Mouse (Mus musculus) cortical plate, adult 2 months (tissue): ENCODE measurements at regions not wholly inside any gene's neighbourhood (a gene's known extent, or its start where the extent isn't known, plus 50 kb on each side); places are given as distances from the start of the nearest gene placed in this dataset.

Source experiments
- H3K27ac ChIP-seq: fragments of 200-500 bp; 2 replicates; pipeline ENCODE4 v1.5.1; 2012; ENCODE audit warnings: low read length, control low read depth, inconsistent platforms; ENCODE audit not compliant: insufficient read depth
- H3K4me1 ChIP-seq: fragments of 200-500 bp; 2 replicates; pipeline ENCODE4 v1.6.1; 2011; ENCODE audit warnings: low read length; ENCODE audit not compliant: control insufficient read depth, insufficient read depth
- H3K4me3 ChIP-seq: fragments of 200-500 bp; 2 replicates; pipeline ENCODE4 v1.5.1; 2011; ENCODE audit warnings: mild to moderate bottlenecking, low read length, control low read depth; ENCODE audit not compliant: insufficient read depth
- CTCF ChIP-seq: fragments of 200-500 bp; IDR thresholded peaks from 2 replicates; pipeline ENCODE4 v1.5.1; 2011; ENCODE audit warnings: mild to moderate bottlenecking, control low read depth, low read length; ENCODE audit not compliant: insufficient read depth; ENCODE audit errors: extremely low read depth
- POLR2A ChIP-seq: fragments of 200-500 bp; IDR thresholded peaks from 2 replicates; pipeline ENCODE4 v1.6.1; 2011; ENCODE audit warnings: mild to moderate bottlenecking, low read length, control low read depth; ENCODE audit not compliant: insufficient read depth; ENCODE audit errors: extremely low read depth

DNA sequence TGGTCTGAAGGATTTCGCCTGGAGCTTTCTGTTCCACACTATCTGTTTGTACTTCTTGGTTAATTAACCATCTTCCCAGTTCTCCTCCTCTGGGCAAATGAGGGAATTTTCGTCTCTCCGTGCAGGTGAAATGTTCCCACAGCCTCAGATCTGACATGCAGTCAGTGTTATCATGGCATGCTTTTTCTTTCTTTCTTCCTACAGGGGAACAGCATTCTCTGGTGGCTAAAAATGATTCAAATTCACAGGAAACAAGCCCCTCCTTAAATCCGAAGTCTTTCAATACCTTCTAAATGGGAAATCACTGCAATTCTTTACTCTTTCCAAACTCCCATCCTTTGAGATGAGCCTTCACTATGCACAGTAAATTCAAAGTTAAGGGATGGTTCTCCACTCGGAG lies 429.7 kb downstream of the Sox2 start:
- H3K4me1 ChIP-seq = no peaks in the 10 kb centered on the region
- H3K4me3 ChIP-seq = no peak overlapping the region
- H3K27ac ChIP-seq = no peak overlapping the region
- no peak for TF ChIP-seq POLR2A
- no peak for TF ChIP-seq CTCF

GRCm38 (mm10) chr3:35084091-35084867 lies 434.1 kb downstream of the Sox2 start:
- TF ChIP-seq CTCF = no peak
- TF ChIP-seq POLR2A = no peak
- no peaks in the 10 kb centered on the region; the same call in 1 of the 2 replicates for H3K4me1 ChIP-seq
- 0 out of 2 replicates have a peak overlapping the region, but pooled peaks have one; percentile 37 for H3K27ac ChIP-seq
- H3K4me3 ChIP-seq = no peak overlapping the region

DNA sequence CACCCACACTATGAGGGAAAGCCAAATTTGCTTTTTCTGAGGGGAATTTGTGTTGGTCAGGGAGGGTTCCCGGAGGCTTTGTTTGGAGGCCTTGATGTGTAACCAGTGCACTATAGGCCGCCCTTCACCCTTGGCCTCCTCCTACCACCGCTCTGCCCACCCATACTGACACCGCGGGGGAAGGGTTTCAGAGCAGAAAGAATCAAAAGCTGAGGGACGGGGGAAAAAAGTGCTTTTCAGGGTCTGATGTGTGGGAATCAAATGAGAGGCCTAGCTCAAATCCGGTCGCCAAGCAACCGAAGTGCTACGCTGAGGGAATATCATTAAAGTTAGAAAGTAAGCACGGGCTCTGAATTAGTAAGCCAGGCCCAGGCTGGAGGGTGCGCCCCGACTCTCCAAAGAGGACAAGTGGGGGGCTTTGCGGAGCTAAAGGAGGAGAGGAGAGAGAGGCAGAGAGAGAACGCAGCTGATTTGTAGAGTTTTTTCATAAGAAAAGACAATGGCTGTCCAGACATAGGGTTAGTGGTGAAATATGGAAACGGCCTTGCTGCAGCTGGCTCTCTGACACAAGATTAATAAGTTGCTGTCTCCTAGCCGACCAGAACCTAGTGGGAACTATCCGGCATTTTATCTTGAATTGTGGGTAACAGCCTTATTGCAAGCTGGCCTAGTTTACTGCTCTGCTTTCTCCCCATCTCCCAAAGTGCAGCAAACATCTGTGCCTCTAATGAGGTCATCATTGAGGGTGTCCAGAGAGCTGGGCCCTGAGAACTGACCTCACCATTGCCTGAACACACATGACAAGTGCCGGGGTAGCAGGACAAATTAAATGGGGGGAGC lies 438.3 kb downstream of the Sox2 start:
- no peak for TF ChIP-seq CTCF
- no peak for TF ChIP-seq POLR2A
- Histone ChIP-seq H3K4me3 (no peak overlapping the region), H3K27ac (peak overlapping the region; percentile 80; the same call in 1 of the 2 replicates), H3K4me1 (no peaks in the 10 kb centered on the region; the same call in 1 of the 2 replicates)

DNA sequence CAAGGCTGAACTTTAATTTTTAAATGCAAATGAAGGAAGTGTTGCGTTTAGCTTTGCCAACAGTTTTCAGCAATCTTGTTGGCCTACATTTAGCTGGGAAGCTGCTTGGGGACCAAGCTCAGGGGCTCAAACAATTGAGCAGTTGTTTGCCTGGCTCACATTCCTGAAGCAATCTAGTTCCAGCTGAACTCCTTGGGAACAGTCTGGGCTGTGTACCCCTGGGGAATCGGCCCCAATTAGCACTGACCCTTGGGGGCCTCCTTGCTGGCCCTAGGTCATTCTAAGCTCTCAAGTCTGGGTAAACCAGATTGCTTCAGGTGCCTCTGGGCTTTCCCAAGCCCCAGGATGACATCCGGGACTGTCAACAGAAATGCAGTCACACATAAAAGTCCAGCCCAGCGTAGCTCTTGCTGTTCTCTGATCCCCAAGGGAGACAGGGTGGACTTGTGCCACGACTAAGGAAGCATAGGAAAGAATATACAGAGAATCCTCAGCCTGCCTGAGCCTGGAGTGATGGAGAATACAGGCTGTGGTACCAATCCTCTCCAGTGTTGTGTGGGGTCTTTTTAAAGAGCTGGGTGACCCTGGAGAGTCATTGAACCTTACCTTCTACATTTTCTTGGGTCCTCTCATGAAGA lies 440.4 kb downstream of the Sox2 start:
- Histone ChIP-seq H3K27ac (peak overlapping the region; percentile 54; the same call in 1 of the 2 replicates), H3K4me3 (no peak overlapping the region), H3K4me1 (no peaks in the 10 kb centered on the region; the same call in 1 of the 2 replicates)
- no peak for TF ChIP-seq POLR2A
- no peak for TF ChIP-seq CTCF

GRCm38 (mm10) chr3:35093001-35093400 lies 442.8 kb downstream of the Sox2 start:
- H3K27ac ChIP-seq = no peak overlapping the region
- H3K4me3 ChIP-seq = no peak overlapping the region
- H3K4me1 ChIP-seq = no peaks in the 10 kb centered on the region; the same call in 1 of the 2 replicates
- no peak for TF ChIP-seq CTCF
- no peak for TF ChIP-seq POLR2A

DNA sequence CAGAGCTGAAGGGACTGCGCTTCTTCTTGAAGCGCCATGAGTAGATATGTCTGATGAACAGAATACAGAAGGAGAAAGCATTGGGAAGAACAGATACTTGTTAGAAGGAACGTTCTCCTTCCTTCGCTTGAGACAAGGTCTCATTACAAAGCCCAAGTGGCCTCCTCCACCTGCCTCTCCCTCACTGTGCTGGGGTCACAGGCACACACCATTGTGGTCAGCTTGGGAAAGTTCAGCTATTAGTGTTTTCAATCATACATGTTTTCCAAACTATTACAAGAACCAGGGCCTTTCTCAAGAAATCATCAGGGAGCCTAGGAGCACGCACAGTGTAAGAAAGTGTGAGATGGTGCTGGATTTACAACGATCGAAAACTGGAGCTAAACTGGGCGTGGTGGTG lies 445.0 kb downstream of the Sox2 start:
- Histone ChIP-seq H3K4me1 (no peaks in the 10 kb centered on the region), H3K4me3 (no peak overlapping the region), H3K27ac (no peak overlapping the region)
- TF ChIP-seq CTCF = no peak
- TF ChIP-seq POLR2A = no peak

DNA sequence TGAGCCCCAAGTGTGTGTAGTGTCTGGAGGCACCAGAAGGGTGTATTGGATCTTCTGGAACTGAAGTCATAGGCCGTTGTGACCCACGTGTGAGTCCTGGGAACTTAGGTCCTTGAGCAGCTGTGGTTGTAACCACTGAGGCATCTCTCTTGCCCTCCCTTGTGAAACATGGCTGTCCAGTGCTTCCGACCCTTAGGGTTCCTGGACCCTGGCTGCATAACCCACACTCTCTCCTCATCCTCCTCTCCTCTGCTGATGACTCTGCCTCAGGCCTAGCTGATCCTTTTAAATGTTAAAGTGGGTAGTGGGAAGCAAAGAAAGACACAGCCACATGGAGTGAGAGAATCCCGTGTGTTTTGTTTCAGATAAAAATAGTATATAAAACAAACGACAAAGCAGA lies 446.2 kb downstream of the Sox2 start:
- no peaks in the 10 kb centered on the region for H3K4me1 ChIP-seq
- no peak overlapping the region for H3K4me3 ChIP-seq
- no peak overlapping the region for H3K27ac ChIP-seq
- TF ChIP-seq POLR2A (no peak), CTCF (no peak)

GRCm38 (mm10) chr3:35097766-35098165 lies 447.6 kb downstream of the Sox2 start:
- Histone ChIP-seq H3K27ac (no peak overlapping the region), H3K4me3 (no peak overlapping the region), H3K4me1 (no peaks in the 10 kb centered on the region)
- TF ChIP-seq POLR2A (no peak), CTCF (no peak)

DNA sequence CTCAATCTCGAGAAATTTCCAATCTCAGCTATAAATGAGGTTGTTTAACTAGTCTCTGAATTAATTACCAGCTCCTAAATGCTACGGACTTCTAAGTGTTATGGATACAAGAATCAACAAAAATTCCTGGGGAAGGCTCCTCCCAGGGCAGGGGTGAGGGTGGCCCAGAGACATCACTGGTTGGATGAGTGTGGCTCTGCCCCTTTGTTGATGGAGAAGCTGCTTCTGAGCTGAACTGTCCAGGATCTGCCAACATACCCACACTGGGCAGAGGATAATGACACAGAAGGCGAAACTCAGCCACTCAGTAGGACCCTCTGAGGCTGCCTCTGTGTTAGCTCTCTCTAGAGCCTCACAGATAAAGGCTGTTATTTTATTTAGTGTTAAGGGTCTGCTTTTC lies 449.0 kb downstream of the Sox2 start:
- TF ChIP-seq CTCF (no peak), POLR2A (no peak)
- H3K4me1 ChIP-seq = no peaks in the 10 kb centered on the region
- no peak overlapping the region for H3K27ac ChIP-seq
- no peak overlapping the region for H3K4me3 ChIP-seq
